In the genomic region with DNA sequence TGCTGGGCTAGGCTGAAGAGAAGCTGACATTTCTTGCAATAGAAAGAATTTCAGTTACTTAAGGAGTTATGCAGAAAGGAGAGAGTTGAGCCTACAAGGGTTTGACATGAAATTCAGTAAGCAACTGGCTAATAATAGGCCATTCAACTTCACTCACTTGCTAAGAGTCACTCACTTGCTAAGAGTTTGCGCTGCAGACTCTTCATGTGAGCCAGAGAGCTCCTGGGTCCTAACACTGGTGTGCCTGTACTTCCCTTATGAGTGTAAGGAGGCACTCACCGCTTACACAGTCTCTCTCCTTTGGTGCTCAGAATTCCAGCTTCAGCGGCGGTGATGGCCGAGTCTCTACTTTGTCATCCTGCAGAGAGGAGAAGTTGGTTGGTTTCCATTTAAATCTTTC, we compare ENCODE assay signal across 18 mouse cellular contexts. TPM values are rescaled to one million over a fixed set of nuclear protein-coding genes. Genes with fewer than 3 reads are reported as not detected.
DNase-seq lines count a peak whose midpoint lies in the region; ATAC-seq lines count a peak whose summit lies in the region.
"Had no signal": no experiment of that assay in that cellular context is flagged by ENCODE, and none has a peak within 500 bp of the region (broad histone marks: within the 10 kb centered on the region; RNA-seq: fewer than 3 reads in every experiment).

No protein-coding gene starts in this region.

- no peak for ATAC-seq in heart, embryonic 15.5 days (replicated peaks; ENCODE audit: insufficient number of reproducible peaks, insufficient read depth, low FRiP score, low read depth)
- ATAC-seq in embryonic facial prominence, embryonic 13.5 days (ENCODE audit: insufficient number of reproducible peaks, insufficient read depth, low FRiP score, low TSS enrichment, low read depth) = no peak
- no peak for ATAC-seq in limb, embryonic 13.5 days (ENCODE audit: low FRiP score, low read depth)
- ATAC-seq in CD4-positive, CD25-positive, alpha-beta regulatory T cell, adult 4 months = no peak
- ATAC-seq: hindbrain, postnatal 0 days; Patski had no signal

- WGBS in heart, embryonic 15.5 days = 59% methylated on average over 5 of the region's 5 CpGs
- 82% methylated on average over 5 of the region's 5 CpGs for WGBS in embryonic facial prominence, embryonic 13.5 days
- 81% methylated on average over 5 of the region's 5 CpGs for WGBS in limb, embryonic 13.5 days

- no peaks in the 10 kb centered on the region for H3K9me3 ChIP-seq in heart, embryonic 15.5 days (replicated peaks)
- H3K9me3 ChIP-seq in embryonic facial prominence, embryonic 13.5 days = no peaks in the 10 kb centered on the region
- no peaks in the 10 kb centered on the region for H3K9me3 ChIP-seq in limb, embryonic 13.5 days
- H3K9me3 ChIP-seq: stomach, embryonic 15.5 days had no signal

- H3K27ac ChIP-seq in heart, embryonic 15.5 days = peak overlapping the region; percentile 91
- peak overlapping the region; percentile 68 for H3K27ac ChIP-seq in embryonic facial prominence, embryonic 13.5 days
- H3K27ac ChIP-seq in limb, embryonic 13.5 days = peak overlapping the region; percentile 16; the same call in 1 of the 2 replicates
- H3K27ac ChIP-seq: hindbrain, postnatal 0 days had no signal

- peaks cover 17% of the 10 kb centered on the region; the same call in 1 of the 2 replicates for H3K36me3 ChIP-seq in heart, embryonic 15.5 days
- no peaks in the 10 kb centered on the region for H3K36me3 ChIP-seq in embryonic facial prominence, embryonic 13.5 days
- no peaks in the 10 kb centered on the region for H3K36me3 ChIP-seq in limb, embryonic 13.5 days
- H3K36me3 ChIP-seq: stomach, embryonic 15.5 days had no signal

- H3K9ac ChIP-seq in heart, embryonic 15.5 days = 0 out of 2 replicates have a peak overlapping the region, but pooled peaks have one; percentile 14
- no peak overlapping the region for H3K9ac ChIP-seq in embryonic facial prominence, embryonic 13.5 days
- H3K9ac ChIP-seq in limb, embryonic 13.5 days = no peak overlapping the region
- H3K9ac ChIP-seq: stomach, embryonic 15.5 days had no signal

- no peak overlapping the region for H3K4me2 ChIP-seq in heart, embryonic 15.5 days
- no peak overlapping the region for H3K4me2 ChIP-seq in embryonic facial prominence, embryonic 13.5 days
- no peak overlapping the region for H3K4me2 ChIP-seq in limb, embryonic 13.5 days (replicated peaks)
- H3K4me2 ChIP-seq: stomach, embryonic 15.5 days had no signal

- H3K27me3 ChIP-seq in heart, embryonic 15.5 days = no peaks in the 10 kb centered on the region
- no peaks in the 10 kb centered on the region for H3K27me3 ChIP-seq in embryonic facial prominence, embryonic 13.5 days
- H3K27me3 ChIP-seq in limb, embryonic 13.5 days = no peaks in the 10 kb centered on the region
- H3K27me3 ChIP-seq: Patski; stomach, embryonic 15.5 days had no signal

- peaks cover 69% of the 10 kb centered on the region for H3K4me1 ChIP-seq in heart, embryonic 15.5 days (replicated peaks)
- peaks cover 34% of the 10 kb centered on the region for H3K4me1 ChIP-seq in embryonic facial prominence, embryonic 13.5 days
- peaks cover 45% of the 10 kb centered on the region for H3K4me1 ChIP-seq in limb, embryonic 13.5 days

- H3K4me3 ChIP-seq in heart, embryonic 15.5 days = no peak overlapping the region
- no peak overlapping the region for H3K4me3 ChIP-seq in embryonic facial prominence, embryonic 13.5 days
- H3K4me3 ChIP-seq in limb, embryonic 13.5 days = no peak overlapping the region
- H3K4me3 ChIP-seq: stomach, embryonic 15.5 days had no signal

- DNase-seq in heart, postnatal 4 days = no peak
- DNase-seq in lung, adult 18-20 months = peak; percentile 40 to 62
- DNase-seq in lung, postnatal 4 days = no peak
- no peak for DNase-seq in urinary bladder, postnatal 14 days (ENCODE audit: low spot score)
- DNase-seq: cerebellum, adult 11-12 months; gastrocnemius, postnatal 14 days; kidney, adult 9 months; retina, postnatal 1 day; thymus, postnatal 25 days had no signal

RNA-seq across cellular contexts. Expression of gene Rbm44, which starts 58.1 kb away (rescaled TPM):
- 3.3 and 4.0 TPM in 2 replicates for polyA plus RNA-seq in heart, embryonic 15.5 days (2015; fragmentation: Nextera tagmentation; extraction: Ambion mirVana)
- total RNA-seq in heart, postnatal 4 days (2021) = 1 to 10 TPM in 1 of 2 experiments, under 1 TPM in 1; 0.88 to 1.1 TPM
- polyA plus RNA-seq in embryonic facial prominence, embryonic 13.5 days (2015; fragmentation: Nextera tagmentation; extraction: Ambion mirVana) = 0.80 and 1.1 TPM in 2 replicates
- 0.88 and 1.3 TPM in 2 replicates for polyA plus RNA-seq in limb, embryonic 13.5 days (2015; fragmentation: Nextera tagmentation; extraction: Ambion mirVana)
- polyA plus RNA-seq in CD4-positive, CD25-positive, alpha-beta regulatory T cell, adult 4 months (2017; shearing (Covaris generic)) = 1 to 10 TPM in 1 of 2 experiments, under 1 TPM in 1; 0.83 to 2.2 TPM
- total RNA-seq: gastrocnemius, postnatal 14 days; hindbrain, postnatal 0 days; left cerebral cortex, postnatal 36 days had no signal
- polyA plus RNA-seq: small intestine, adult 2 months had no signal

Comparison
In these comparisons a context has a peak if more than half of its experiments do, and no peak if none do; other contexts are left out.
1. DNase-seq: peak in lung, adult 18-20 months (2 of 2); none in heart, postnatal 4 days (single experiment), lung, postnatal 4 days (0 of 2) and urinary bladder, postnatal 14 days (single experiment).
2. H3K27ac ChIP-seq: peak in every context shown above with its lines; median percentile 91 in heart, embryonic 15.5 days; 68 in embryonic facial prominence, embryonic 13.5 days; 16 in limb, embryonic 13.5 days.